Mouse (Mus musculus): ENCODE measurements around the gene Pdilt. TPM values are rescaled to one million over a fixed set of nuclear protein-coding genes. Genes with fewer than 3 reads are reported as not detected.

Gene Pdilt
- polyA plus RNA-seq, 2 experiments = not detected

- Histone ChIP-seq H3K4me1 (ENCODE audit: control insufficient read depth, insufficient read depth, low read length) (no peaks in the 10 kb centered on the region), H3K9ac (ENCODE audit: low read depth, low read length, severe bottlenecking) (no peak within 1 kb of the TSS), H3K36me3 (ENCODE audit: control insufficient read depth, insufficient read depth, low read length) (no peaks in the 10 kb centered on the region), H3K4me2 (replicated peaks; ENCODE audit: low read depth, low read length, severe bottlenecking) (no peak within 1 kb of the TSS), H3K27me3 (ENCODE audit: control insufficient read depth, insufficient read depth, low read length) (no peaks in the 10 kb centered on the region), H3K9me3 (ENCODE audit: control insufficient read depth, low read length) (no peaks in the 10 kb centered on the region), H3K4me3 (replicated peaks; ENCODE audit: low read length) (no peak within 1 kb of the TSS), H3K27ac (replicated peaks; ENCODE audit: low read depth, low read length) (no peak within 1 kb of the TSS)
- no peak for DNase-seq (ENCODE audit: low spot score)
- no peak for ATAC-seq (ENCODE audit: low FRiP score, low read depth)
- no peak for TF ChIP-seq POLR2A (IDR thresholded peaks at IDR 0.05; ENCODE audit: borderline replicate concordance, extremely low read depth, insufficient read depth, insufficient read length)
These were observed 44.0 kb downstream of the Pdilt start, which contains the start of gene Umod for GRCm38 (mm10) chr7:119479256-119479655. Gene Umod (minus strand): TSS chr7:119479282.

GRCm38 (mm10) chr7:119476500-119477389 is 46.5 kb downstream of the Pdilt start:
- Histone ChIP-seq H3K4me2 (replicated peaks; ENCODE audit: low read depth, low read length, severe bottlenecking) (no peak overlapping the region), H3K9me3 (ENCODE audit: control insufficient read depth, low read length) (no peaks in the 10 kb centered on the region), H3K4me1 (ENCODE audit: control insufficient read depth, insufficient read depth, low read length) (no peaks in the 10 kb centered on the region), H3K27me3 (ENCODE audit: control insufficient read depth, insufficient read depth, low read length) (no peaks in the 10 kb centered on the region), H3K4me3 (replicated peaks; ENCODE audit: low read length) (no peak overlapping the region), H3K27ac (replicated peaks; ENCODE audit: low read depth, low read length) (no peak overlapping the region), H3K36me3 (ENCODE audit: control insufficient read depth, insufficient read depth, low read length) (no peaks in the 10 kb centered on the region), H3K9ac (ENCODE audit: low read depth, low read length, severe bottlenecking) (no peak overlapping the region)
- ATAC-seq (ENCODE audit: low FRiP score, low read depth) = no peak
- no peak for DNase-seq (ENCODE audit: low spot score)
- no peak for TF ChIP-seq POLR2A (IDR thresholded peaks at IDR 0.05; ENCODE audit: borderline replicate concordance, extremely low read depth, insufficient read depth, insufficient read length)
- 72% methylated on average over 33 of the region's 33 CpGs for WGBS

GRCm38 (mm10) chr7:119459185-119459584 is 64.1 kb downstream of the Pdilt start, which contains the start of gene Gp2:
Gene Gp2 (minus strand): TSS chr7:119459285.
- Histone ChIP-seq H3K4me2 (replicated peaks; ENCODE audit: low read depth, low read length, severe bottlenecking) (no peak within 1 kb of the TSS), H3K27ac (replicated peaks; ENCODE audit: low read depth, low read length) (no peak within 1 kb of the TSS), H3K27me3 (ENCODE audit: control insufficient read depth, insufficient read depth, low read length) (no peaks in the 10 kb centered on the region), H3K9ac (ENCODE audit: low read depth, low read length, severe bottlenecking) (no peak within 1 kb of the TSS), H3K4me3 (replicated peaks; ENCODE audit: low read length) (no peak within 1 kb of the TSS), H3K9me3 (ENCODE audit: control insufficient read depth, low read length) (no peaks in the 10 kb centered on the region), H3K36me3 (ENCODE audit: control insufficient read depth, insufficient read depth, low read length) (no peaks in the 10 kb centered on the region), H3K4me1 (ENCODE audit: control insufficient read depth, insufficient read depth, low read length) (no peaks in the 10 kb centered on the region)
- no peak for TF ChIP-seq POLR2A (IDR thresholded peaks at IDR 0.05; ENCODE audit: borderline replicate concordance, extremely low read depth, insufficient read depth, insufficient read length)
- ATAC-seq (ENCODE audit: low FRiP score, low read depth) = no peak
- no peak for DNase-seq (ENCODE audit: low spot score)
- 91% methylated on average over 6 of the region's 6 CpGs for WGBS

- no peaks in the 10 kb centered on the region for H3K27me3 ChIP-seq (ENCODE audit: control insufficient read depth, insufficient read depth, low read length)
- DNase-seq (ENCODE audit: low spot score) (no peak), ATAC-seq (ENCODE audit: low FRiP score, low read depth) (no peak)
- no peak for TF ChIP-seq POLR2A (IDR thresholded peaks at IDR 0.05; ENCODE audit: borderline replicate concordance, extremely low read depth, insufficient read depth, insufficient read length)
- WGBS = 77% methylated on average over 7 of the region's 7 CpGs
- no peak overlapping the region for H3K4me2 ChIP-seq (replicated peaks; ENCODE audit: low read depth, low read length, severe bottlenecking)
- H3K4me1 ChIP-seq (ENCODE audit: control insufficient read depth, insufficient read depth, low read length) = no peaks in the 10 kb centered on the region
- H3K9ac ChIP-seq (ENCODE audit: low read depth, low read length, severe bottlenecking) = no peak overlapping the region
- H3K27ac ChIP-seq (replicated peaks; ENCODE audit: low read depth, low read length) = no peak overlapping the region
- H3K36me3 ChIP-seq (ENCODE audit: control insufficient read depth, insufficient read depth, low read length) = no peaks in the 10 kb centered on the region
- no peak overlapping the region for H3K4me3 ChIP-seq (replicated peaks; ENCODE audit: low read length)
- no peaks in the 10 kb centered on the region for H3K9me3 ChIP-seq (ENCODE audit: control insufficient read depth, low read length)
These were observed 69.1 kb downstream of the Pdilt start for GRCm38 (mm10) chr7:119454192-119454591.

- 76% methylated on average over 4 of the region's 4 CpGs for WGBS
- Histone ChIP-seq H3K36me3 (ENCODE audit: control insufficient read depth, insufficient read depth, low read length) (no peaks in the 10 kb centered on the region), H3K4me3 (replicated peaks; ENCODE audit: low read length) (no peak overlapping the region), H3K4me2 (replicated peaks; ENCODE audit: low read depth, low read length, severe bottlenecking) (no peak overlapping the region), H3K9me3 (ENCODE audit: control insufficient read depth, low read length) (no peaks in the 10 kb centered on the region), H3K27ac (replicated peaks; ENCODE audit: low read depth, low read length) (no peak overlapping the region), H3K4me1 (ENCODE audit: control insufficient read depth, insufficient read depth, low read length) (no peaks in the 10 kb centered on the region), H3K27me3 (ENCODE audit: control insufficient read depth, insufficient read depth, low read length) (no peaks in the 10 kb centered on the region), H3K9ac (ENCODE audit: low read depth, low read length, severe bottlenecking) (no peak overlapping the region)
- TF ChIP-seq POLR2A (IDR thresholded peaks at IDR 0.05; ENCODE audit: borderline replicate concordance, extremely low read depth, insufficient read depth, insufficient read length) = no peak
- DNase-seq (ENCODE audit: low spot score) = no peak
- no peak for ATAC-seq (ENCODE audit: low FRiP score, low read depth)
These were observed 79.4 kb downstream of the Pdilt start for GRCm38 (mm10) chr7:119443849-119444248.
